Mouse (Mus musculus): ENCODE measurements at regions not wholly inside any gene's neighbourhood (a gene's known extent, or its start where the extent isn't known, plus 50 kb on each side); places are given as distances from the start of the nearest gene placed in this dataset.

DNA sequence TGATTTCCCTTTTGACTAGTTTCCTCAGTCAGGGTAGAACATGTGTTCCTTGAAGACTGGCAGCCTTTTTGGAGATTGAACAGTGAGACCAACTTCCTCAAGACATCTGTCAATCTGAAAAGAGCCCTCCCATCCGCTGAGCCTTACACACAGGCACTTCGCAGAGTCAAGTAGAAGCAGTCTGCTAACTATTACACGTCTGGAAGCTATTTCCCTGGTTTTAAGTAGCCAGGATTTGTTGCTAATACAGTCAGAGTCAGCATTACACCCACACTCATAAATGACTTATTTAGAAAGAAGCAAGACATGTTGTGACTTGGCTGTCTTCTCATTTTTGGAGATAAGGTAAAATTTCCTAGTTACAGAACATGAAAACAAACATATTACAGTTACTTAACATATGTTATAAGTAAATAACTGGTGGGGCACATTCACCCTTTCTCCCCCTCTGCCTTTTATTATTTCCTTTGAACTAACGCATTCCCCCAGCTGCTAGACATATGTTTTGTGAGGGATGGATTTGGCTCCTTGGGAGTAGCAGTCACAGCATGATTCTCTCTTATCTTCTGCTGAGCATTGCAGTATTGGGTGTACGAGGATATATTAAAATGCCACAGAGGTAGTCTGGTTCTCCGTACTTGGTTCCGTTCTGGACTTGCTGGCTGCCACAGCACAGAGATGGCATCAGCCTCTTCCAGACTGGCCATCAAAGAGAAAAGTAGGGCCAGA is 92.9 kb upstream of the Adamts16 start:
- Histone ChIP-seq H3K4me3 (ENCODE audit: low read depth, low read length) (no peak overlapping the region), H3K4me2 (ENCODE audit: low read depth, low read length) (no peak overlapping the region), H3K9ac (replicated peaks; ENCODE audit: low read depth, low read length) (no peak overlapping the region), H3K27me3 (ENCODE audit: control insufficient read depth, insufficient read depth, low read length) (no peaks in the 10 kb centered on the region), H3K4me1 (ENCODE audit: control insufficient read depth, insufficient read depth) (no peaks in the 10 kb centered on the region), H3K9me3 (replicated peaks; ENCODE audit: control insufficient read depth, low read length) (no peaks in the 10 kb centered on the region), H3K36me3 (replicated peaks; ENCODE audit: control insufficient read depth, insufficient read depth, low read length) (no peaks in the 10 kb centered on the region), H3K27ac (ENCODE audit: low read depth) (no peak overlapping the region)
- DNase-seq (ENCODE audit: low spot score) (no peak), ATAC-seq (ENCODE audit: insufficient read depth, low read depth) (no peak)
- TF ChIP-seq EP300 (IDR thresholded peaks at IDR 0.05; ENCODE audit: low read depth): no peak
- TF ChIP-seq CTCF (IDR thresholded peaks at IDR 0.05; ENCODE audit: low read depth): no peak
- WGBS: 67% methylated on average over 7 of the region's 7 CpGs

DNA sequence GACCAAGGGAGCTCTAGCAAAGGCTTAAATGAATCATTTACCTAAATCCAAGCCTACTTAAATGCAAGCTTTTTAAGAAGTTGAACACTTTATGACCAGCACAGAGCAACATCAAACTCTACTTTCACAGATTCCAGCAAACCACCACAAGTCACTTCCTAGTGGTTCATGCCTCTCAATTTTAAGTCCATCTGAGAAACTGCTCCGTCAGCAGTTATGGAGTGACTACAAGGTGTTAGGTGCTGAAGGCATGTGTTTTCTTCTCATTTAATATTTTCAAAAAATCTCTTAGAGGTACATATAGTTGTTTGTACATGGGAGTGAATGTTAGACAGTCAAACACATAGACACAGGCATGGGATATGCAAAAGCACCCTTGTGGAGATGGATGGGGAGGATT is 72.2 kb upstream of the Adamts16 start:
- Histone ChIP-seq H3K9ac (replicated peaks; ENCODE audit: low read depth, low read length) (no peak overlapping the region), H3K27ac (ENCODE audit: low read depth) (no peak overlapping the region), H3K4me3 (ENCODE audit: low read depth, low read length) (no peak overlapping the region), H3K36me3 (replicated peaks; ENCODE audit: control insufficient read depth, insufficient read depth, low read length) (no peaks in the 10 kb centered on the region), H3K4me1 (ENCODE audit: control insufficient read depth, insufficient read depth) (no peaks in the 10 kb centered on the region), H3K27me3 (ENCODE audit: control insufficient read depth, insufficient read depth, low read length) (no peaks in the 10 kb centered on the region), H3K9me3 (replicated peaks; ENCODE audit: control insufficient read depth, low read length) (no peaks in the 10 kb centered on the region), H3K4me2 (ENCODE audit: low read depth, low read length) (no peak overlapping the region)
- DNase-seq (ENCODE audit: low spot score) (no peak), ATAC-seq (ENCODE audit: insufficient read depth, low read depth) (no peak)
- TF ChIP-seq CTCF (IDR thresholded peaks at IDR 0.05; ENCODE audit: low read depth): no peak
- 74% methylated on average over 1 of the region's 1 CpGs for WGBS

DNA sequence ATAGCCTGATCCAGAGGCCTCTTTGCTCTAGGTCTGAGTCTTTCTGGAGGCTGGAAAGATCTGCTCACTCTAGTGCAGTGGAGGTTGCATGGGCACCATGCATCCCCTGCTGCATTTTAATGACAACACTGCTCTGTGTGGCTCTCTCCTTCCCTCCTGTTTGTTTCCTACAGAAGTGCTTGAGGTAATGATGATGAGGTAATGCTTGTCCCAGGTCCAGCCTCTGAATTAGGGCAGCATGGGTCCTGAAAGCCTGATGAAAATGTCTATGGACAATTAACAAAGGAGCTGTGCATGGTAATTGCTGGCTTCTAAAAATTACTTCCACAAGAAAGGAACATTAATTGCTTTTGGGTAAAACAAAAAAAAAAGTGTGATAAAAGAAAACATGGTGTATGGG is 69.3 kb upstream of the Adamts16 start:
- Histone ChIP-seq H3K9me3 (replicated peaks; ENCODE audit: control insufficient read depth, low read length) (no peaks in the 10 kb centered on the region), H3K4me3 (ENCODE audit: low read depth, low read length) (no peak overlapping the region), H3K4me2 (ENCODE audit: low read depth, low read length) (no peak overlapping the region), H3K27ac (ENCODE audit: low read depth) (no peak overlapping the region), H3K27me3 (ENCODE audit: control insufficient read depth, insufficient read depth, low read length) (no peaks in the 10 kb centered on the region), H3K36me3 (replicated peaks; ENCODE audit: control insufficient read depth, insufficient read depth, low read length) (no peaks in the 10 kb centered on the region), H3K9ac (replicated peaks; ENCODE audit: low read depth, low read length) (no peak overlapping the region), H3K4me1 (ENCODE audit: control insufficient read depth, insufficient read depth) (no peaks in the 10 kb centered on the region)
- no peak for TF ChIP-seq CTCF (IDR thresholded peaks at IDR 0.05; ENCODE audit: low read depth)
- no peak for TF ChIP-seq EP300 (IDR thresholded peaks at IDR 0.05; ENCODE audit: low read depth)
- ATAC-seq (ENCODE audit: insufficient read depth, low read depth) (no peak), DNase-seq (ENCODE audit: low spot score) (no peak)

DNA sequence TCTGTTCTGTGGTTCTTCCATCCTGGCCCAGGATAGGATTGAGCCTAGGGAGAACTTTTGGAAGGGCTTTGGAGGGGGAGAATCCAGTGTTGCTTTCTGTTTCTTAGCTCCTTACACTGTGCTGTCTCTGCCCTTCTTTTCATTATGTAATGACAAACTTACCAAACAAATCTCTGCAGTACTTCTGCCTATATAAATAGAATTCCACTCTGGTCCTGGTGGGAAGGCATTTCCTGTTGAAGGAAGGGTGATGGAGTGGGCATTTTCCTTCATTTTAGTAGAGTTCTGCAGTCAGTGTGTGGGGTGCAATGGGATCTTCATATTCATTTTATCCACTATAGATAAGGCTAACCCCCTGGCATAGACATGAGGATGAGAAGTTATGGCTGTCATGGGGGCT is 63.2 kb upstream of the Adamts16 start:
- H3K9me3 ChIP-seq (replicated peaks; ENCODE audit: control insufficient read depth, low read length): no peaks in the 10 kb centered on the region
- no peaks in the 10 kb centered on the region for H3K4me1 ChIP-seq (ENCODE audit: control insufficient read depth, insufficient read depth)
- H3K4me2 ChIP-seq (ENCODE audit: low read depth, low read length): no peak overlapping the region
- no peak overlapping the region for H3K4me3 ChIP-seq (ENCODE audit: low read depth, low read length)
- no peak overlapping the region for H3K27ac ChIP-seq (ENCODE audit: low read depth)
- TF ChIP-seq EP300 (IDR thresholded peaks at IDR 0.05; ENCODE audit: low read depth): no peak
- TF ChIP-seq CTCF (IDR thresholded peaks at IDR 0.05; ENCODE audit: low read depth): no peak
- H3K27me3 ChIP-seq (ENCODE audit: control insufficient read depth, insufficient read depth, low read length): no peaks in the 10 kb centered on the region
- no peaks in the 10 kb centered on the region for H3K36me3 ChIP-seq (replicated peaks; ENCODE audit: control insufficient read depth, insufficient read depth, low read length)
- ATAC-seq (ENCODE audit: insufficient read depth, low read depth): no peak
- no peak for DNase-seq (ENCODE audit: low spot score)
- no peak overlapping the region for H3K9ac ChIP-seq (replicated peaks; ENCODE audit: low read depth, low read length)

GRCm38 (mm10) chr13:70903831-70904230 is 62.2 kb upstream of the Adamts16 start:
- no peak overlapping the region for H3K4me2 ChIP-seq (ENCODE audit: low read depth, low read length)
- no peak overlapping the region for H3K4me3 ChIP-seq (ENCODE audit: low read depth, low read length)
- H3K9me3 ChIP-seq (replicated peaks; ENCODE audit: control insufficient read depth, low read length): no peaks in the 10 kb centered on the region
- no peaks in the 10 kb centered on the region for H3K36me3 ChIP-seq (replicated peaks; ENCODE audit: control insufficient read depth, insufficient read depth, low read length)
- H3K27me3 ChIP-seq (ENCODE audit: control insufficient read depth, insufficient read depth, low read length): no peaks in the 10 kb centered on the region
- 64% methylated on average over 8 of the region's 8 CpGs for WGBS
- DNase-seq (ENCODE audit: low spot score) (no peak), ATAC-seq (ENCODE audit: insufficient read depth, low read depth) (no peak)
- no peak overlapping the region for H3K27ac ChIP-seq (ENCODE audit: low read depth)
- TF ChIP-seq CTCF (IDR thresholded peaks at IDR 0.05; ENCODE audit: low read depth) (no peak), EP300 (IDR thresholded peaks at IDR 0.05; ENCODE audit: low read depth) (no peak)
- no peaks in the 10 kb centered on the region for H3K4me1 ChIP-seq (ENCODE audit: control insufficient read depth, insufficient read depth)
- H3K9ac ChIP-seq (replicated peaks; ENCODE audit: low read depth, low read length): no peak overlapping the region

- 87% methylated on average over 2 of the region's 2 CpGs for WGBS
- H3K4me1 ChIP-seq (ENCODE audit: control insufficient read depth, insufficient read depth): no peaks in the 10 kb centered on the region
- no peak overlapping the region for H3K9ac ChIP-seq (replicated peaks; ENCODE audit: low read depth, low read length)
- TF ChIP-seq EP300 (IDR thresholded peaks at IDR 0.05; ENCODE audit: low read depth) (no peak), CTCF (IDR thresholded peaks at IDR 0.05; ENCODE audit: low read depth) (no peak)
- no peak for ATAC-seq (ENCODE audit: insufficient read depth, low read depth)
- no peak overlapping the region for H3K27ac ChIP-seq (ENCODE audit: low read depth)
- no peak overlapping the region for H3K4me2 ChIP-seq (ENCODE audit: low read depth, low read length)
- no peaks in the 10 kb centered on the region for H3K9me3 ChIP-seq (replicated peaks; ENCODE audit: control insufficient read depth, low read length)
- no peaks in the 10 kb centered on the region for H3K27me3 ChIP-seq (ENCODE audit: control insufficient read depth, insufficient read depth, low read length)
- H3K36me3 ChIP-seq (replicated peaks; ENCODE audit: control insufficient read depth, insufficient read depth, low read length): no peaks in the 10 kb centered on the region
- no peak for DNase-seq (ENCODE audit: low spot score)
- no peak overlapping the region for H3K4me3 ChIP-seq (ENCODE audit: low read depth, low read length)
These were observed 61.5 kb upstream of the Adamts16 start for GRCm38 (mm10) chr13:70903150-70903549.
